Mouse (Mus musculus) adrenal gland, adult 8-10 months (tissue): ENCODE results near the gene Tanc1. TPM values are rescaled to one million over a fixed set of nuclear protein-coding genes. Genes with fewer than 3 reads are reported as not detected.

Source experiments
- DNase-seq: peaks from one replicate; pipeline ENCODE4 v3.0.0; 2022
- total RNA-seq, 4 experiments: library from RNA; stranded (reverse); gene quantifications; 2 replicates each; pipeline ENCODE4 v1.2.4; 2022

Gene Tanc1
- total RNA-seq, 4 experiments from 2014 or later, result 17.4 to 31.0 (median 23.9) TPM

DNA sequence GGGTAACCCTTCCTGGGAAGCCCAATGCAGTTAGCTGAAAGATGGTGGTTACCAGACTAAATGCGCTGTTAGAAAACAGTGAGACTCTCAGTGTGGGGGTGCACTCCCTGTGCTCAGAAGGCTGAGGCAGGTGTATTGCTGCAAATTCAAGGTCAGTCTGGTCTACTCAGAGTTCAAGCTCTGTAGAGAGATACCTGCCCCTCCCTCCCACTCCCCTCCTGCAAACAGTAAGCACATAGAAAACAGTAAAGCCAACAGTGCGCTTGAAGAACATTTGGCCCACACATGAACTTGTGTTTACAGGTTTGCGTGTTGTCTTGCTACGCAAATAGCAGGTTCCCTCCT is 73.7 kb downstream of the Tanc1 start:
- DNase-seq, result no peak

DNA sequence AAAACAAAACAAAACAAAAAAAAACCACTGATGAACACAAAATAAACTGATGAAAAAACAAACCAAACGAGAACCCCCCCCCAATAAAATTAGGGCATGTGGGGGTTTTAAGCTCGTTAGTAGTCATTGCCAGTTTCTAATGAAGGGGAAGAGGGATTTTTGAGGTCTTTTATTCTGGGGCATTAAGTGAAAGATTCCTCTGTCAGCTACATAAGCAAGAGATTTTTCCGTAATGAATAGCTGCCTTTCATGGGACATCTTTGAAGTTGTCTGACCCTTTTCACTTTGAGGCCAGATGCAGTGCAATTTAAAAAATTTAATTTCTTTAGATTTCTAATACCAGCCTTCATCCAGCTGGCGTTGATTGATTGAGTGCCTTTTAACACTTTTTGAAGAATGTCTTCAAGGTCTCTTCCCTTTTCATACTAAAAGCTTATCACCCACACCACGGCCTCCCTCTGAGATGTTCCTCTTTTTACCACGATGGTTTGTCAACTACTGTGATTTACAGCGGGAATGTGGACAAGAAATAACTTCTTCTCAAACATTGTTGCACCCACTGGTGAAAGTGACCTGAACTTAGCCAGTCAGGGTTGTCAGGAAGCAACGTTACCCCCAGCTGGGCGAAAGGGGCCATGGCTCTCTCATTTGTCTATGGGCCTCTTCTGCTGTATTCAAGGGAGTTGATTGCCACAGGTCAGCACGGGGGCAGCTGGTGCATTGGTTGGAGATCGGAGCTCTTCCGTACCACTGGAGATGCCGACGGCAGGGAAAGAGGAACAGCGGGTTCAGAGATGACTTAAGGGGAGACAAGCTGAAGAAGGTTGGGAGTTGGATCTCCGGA is 76.6 kb downstream of the Tanc1 start:
- DNase-seq, result no peak

DNA sequence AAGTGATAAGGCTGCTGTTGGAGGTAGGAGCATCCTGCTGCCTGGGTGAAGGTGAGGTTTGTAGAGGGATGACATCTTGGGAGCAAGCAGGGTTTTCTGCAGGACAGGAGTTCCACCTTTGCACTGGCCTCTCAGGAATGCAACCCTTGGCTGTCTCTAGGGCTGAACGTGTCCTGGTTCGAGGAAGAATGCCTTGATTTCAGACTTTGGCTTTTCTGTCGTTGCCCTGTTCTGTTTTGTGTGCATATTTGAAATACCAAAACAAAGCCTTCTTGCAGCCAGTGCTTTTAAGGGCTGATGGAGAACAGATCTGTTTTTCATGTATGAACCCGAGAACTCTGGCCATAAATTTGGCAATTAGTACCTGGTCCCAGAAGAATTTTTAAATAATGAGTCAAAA is 79.3 kb downstream of the Tanc1 start:
- DNase-seq, result no peak

DNA sequence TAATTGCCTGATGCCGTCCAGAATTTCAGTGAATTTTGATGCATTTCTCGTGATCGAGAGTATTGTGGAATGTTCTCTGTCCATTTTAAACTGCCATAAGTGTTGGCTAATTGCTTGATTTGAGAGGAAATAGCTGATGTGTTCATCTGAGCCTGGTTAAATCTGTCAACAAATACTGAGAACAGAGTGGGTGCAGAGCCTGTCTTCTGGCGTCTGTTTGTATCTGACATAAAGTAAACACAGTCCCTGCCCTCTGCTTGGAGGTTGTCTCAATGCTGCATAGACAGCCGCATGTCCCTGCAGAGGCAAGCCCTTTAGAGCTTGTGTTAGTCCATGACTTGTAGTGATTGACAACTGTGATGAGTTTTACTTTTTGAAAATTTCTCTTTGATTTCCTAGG is 81.6 kb downstream of the Tanc1 start:
- DNase-seq, result no peak

DNA sequence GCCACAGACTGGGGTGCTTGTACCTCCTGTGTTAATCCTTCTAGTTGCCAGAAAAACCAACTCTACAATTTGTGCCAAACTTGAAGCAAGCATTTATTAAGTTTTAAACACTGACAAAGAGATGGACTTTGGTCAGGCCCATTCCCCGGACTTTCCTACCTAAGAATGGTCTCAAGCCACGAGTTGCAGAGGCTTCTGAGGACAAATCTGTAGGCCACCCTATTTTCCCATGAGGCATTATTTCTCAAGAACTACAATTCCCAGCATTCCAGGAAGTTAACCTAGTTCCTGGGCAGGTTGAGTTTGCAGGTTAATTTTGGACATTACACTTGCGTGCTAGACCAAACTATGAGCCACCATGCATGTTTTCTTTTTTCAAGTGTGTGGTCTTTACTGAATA is 85.3 kb downstream of the Tanc1 start:
- no peak for DNase-seq

DNA sequence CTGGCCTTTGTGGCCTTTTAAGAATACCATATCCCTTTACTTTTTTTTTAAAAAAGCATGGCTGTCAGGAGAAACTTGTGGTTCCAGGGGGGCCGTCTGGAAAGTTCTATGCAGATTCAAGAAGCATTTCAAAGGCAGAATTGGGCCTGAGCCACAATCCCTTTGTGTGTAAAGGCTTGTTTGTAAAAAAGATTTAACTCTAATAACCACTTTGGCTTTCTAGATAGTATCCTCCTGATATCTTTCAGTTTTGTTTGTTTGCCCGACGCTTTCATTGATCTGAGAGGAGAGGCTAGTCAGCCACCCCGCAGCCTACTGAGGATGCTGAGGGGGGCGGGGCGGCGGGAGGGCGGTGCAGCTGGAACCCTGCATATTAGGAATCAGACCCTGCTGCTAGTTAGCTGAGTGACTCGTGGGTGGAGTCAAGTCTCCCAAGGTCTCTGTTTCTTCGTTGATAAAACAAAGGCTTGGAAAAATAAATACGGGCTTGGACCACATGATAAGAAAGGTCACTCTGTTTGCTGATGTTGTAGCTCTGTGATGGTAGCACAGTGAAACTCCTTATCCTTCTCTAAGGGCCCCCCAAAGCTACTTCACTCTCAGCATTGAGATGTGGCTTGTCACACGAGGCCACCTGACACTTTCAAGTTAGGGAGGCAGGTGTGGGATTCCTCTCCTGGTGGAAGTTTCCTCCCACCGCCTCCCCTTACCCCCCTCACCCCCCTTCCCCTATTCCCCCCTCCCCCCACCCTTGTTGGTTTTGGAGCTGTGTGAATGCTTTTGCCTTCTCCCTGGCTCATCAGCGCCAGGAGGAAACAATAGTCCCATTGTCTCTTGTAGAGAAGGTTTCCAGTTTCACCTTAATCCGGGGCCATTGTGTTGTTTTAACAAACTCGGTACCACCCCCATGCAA is 86.1 kb downstream of the Tanc1 start:
- DNase-seq, result no peak

DNA sequence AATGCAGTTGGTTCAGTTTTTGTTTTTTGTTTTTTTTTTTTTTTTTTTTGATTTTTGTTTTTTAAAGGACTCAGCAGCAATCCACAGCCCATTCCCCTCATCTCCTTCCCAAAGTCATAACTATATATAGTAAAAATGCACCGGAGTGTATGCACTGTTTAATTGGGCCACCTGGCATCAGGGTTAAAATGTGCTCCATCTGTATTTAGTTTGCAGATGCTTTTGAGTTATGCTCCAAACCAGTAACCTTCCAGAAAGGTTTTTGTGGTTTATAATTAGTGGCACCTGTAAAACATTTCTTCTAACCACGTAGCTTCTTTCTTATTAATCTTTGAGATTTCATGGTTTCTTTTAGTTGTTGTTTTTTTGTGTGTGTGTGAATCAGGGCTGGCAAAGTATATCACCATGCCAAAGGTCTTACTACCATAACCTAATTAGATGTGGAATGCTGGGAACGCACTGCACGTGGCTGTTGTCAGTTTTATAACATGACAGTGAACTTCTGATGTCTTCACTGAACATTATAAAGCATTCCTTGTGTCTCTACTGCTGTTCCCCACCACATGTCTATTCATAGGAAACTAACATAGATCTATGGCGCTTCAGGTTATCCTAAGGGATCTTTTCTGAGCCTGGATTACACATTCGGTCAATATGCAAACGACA is 86.9 kb downstream of the Tanc1 start:
- DNase-seq, result no peak

DNA sequence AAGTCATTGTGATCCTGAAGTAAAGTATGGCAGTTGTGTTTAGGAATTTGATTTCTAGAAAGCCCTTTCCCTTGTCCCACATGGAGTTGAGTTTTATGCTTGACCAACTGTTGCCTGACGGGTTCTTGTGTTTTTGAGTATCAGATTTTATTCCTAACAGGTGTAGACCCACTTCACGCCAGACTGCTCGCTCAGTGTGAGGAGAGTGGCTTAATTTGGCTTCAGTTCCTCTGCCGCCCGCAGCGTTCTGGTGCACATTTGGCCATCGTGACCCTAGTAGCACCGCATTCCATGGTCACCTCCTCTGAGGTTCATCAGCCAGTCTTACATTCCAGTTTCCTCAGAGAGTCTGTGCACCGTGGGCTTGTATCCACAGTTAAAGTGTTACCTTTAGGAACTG is 88.1 kb downstream of the Tanc1 start:
- no peak for DNase-seq

DNA sequence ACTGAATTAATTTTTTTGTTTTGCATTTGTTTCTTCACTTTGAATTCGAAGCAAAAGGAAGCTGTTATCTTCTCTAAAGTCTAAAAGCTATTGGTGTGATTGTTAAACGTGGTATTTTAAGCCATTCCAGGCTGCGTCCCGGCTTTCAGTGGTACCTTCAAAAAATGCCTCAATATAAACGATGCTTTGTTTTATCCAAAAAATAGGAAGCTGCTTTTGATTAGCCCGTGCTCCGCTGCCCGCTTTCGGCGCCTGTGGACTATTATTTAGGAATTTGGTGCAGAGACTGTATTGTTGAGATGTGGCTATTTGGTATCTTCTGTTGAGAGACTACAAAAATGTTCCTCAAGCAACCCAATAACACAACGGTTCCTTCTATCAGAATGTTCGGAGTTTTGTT is 93.4 kb downstream of the Tanc1 start:
- no peak for DNase-seq

DNA sequence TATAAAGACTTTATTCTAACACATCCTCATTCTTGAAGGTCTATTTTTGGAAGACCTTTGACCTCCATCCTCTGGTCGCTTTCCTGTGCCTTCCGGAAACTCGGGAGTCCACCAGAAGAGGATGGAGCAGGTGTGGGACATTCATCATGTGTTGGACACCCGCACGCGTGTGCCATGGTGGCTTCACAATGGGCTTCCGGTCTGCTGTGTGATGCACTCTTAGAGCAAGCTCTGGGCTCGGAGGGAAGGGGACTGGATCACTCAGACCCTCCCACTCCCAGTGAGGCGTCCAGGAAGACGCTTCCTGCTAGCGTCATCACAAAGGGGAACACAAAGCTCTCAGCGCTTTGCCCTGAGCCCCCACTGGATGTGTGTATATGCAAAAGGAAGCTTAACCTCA is 95.0 kb downstream of the Tanc1 start:
- DNase-seq, result no peak

DNA sequence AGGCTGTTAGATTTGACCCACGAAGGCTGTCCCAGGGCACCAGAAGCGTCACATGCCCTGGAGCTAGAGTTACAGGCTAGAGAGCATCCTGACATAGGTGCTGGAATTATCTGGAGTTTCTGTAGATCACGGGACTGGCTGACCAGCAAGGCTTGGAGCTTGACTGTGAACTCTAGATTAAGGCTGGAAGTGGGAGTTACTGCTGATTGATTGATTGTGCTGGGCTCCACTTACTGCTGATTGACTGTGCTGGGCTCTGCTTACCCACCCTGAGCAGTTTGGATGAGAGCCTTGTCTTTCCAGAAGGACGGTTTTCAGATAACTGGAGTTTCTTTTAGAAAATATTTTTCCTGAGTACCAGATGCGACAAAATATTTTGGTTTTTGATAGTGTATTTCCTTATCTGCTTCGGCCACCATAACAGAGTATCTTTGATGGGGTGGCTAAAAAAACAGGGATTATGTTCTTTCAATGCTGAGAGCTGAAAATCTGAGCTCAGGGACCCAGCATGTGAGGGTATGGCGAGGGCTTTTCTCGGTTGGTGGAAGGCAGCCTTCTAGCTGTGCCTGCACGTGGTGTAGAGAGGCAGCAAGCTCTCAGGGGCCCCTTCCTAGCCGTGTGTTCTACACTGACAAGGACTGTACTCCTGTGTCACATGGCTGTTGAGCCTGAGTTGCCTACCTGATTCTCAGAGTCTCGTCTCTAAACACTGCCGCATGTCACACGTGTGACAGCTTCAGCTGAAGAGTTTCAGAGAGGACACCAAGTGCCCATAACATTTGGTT is 96.3 kb downstream of the Tanc1 start:
- no peak for DNase-seq

DNA sequence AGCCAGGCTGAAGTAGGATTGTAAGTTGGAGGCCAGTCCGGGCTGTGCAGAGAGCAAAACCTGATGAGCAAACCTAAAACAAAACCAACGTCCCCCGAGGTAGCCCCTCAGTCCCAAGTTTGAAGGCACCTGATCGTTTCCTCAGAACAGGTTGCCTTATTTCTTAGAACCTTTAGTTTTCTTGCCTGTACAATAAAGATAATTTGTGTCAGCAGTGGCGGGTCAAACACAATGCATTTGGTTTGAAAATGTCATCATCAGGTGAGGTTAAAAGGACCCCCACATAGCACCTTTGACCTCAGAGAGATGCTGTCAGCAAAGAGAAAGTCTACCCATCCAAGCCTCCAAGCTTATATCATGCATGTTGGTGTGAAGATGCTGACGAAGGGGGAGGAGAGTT is 98.9 kb downstream of the Tanc1 start:
- DNase-seq, result no peak

DNA sequence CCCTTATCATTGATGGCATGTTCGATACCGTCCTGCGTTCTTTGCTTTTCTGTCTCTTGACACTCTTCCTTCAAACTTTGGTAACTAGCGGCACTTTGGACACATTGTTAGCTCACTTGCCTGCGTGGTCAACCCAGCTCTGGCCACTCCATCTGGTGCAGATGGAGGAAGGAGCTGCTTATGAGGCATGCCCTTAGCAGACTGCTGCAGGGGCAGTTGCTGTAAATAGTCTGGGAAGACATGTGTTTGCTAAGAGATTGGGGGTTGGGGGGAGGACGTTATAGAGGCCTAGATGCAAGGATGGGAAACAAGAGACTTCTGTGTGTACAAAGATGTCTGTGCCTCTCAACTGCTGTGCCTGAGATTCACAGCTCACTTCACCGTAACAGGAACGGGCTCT is 100.2 kb downstream of the Tanc1 start:
- DNase-seq, result no peak

DNA sequence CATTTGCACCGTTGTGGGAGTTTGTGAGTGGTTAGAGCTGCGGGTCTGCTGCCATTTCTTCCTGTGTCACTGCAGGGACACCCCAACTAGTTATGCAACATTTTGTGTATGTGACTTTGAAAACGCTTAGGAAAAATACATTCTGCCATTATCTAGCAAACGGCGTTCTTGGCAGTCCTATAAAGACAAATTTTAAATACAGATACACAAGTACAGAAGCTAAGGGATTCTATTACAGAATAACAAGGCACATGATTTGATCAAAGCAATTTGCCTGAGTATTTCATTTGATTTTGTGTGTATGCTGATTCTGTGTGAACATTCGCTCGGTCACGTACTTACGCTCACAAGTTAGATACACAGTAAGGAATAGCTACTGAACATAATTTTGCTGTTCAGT is 100.6 kb downstream of the Tanc1 start:
- DNase-seq, result no peak

DNA sequence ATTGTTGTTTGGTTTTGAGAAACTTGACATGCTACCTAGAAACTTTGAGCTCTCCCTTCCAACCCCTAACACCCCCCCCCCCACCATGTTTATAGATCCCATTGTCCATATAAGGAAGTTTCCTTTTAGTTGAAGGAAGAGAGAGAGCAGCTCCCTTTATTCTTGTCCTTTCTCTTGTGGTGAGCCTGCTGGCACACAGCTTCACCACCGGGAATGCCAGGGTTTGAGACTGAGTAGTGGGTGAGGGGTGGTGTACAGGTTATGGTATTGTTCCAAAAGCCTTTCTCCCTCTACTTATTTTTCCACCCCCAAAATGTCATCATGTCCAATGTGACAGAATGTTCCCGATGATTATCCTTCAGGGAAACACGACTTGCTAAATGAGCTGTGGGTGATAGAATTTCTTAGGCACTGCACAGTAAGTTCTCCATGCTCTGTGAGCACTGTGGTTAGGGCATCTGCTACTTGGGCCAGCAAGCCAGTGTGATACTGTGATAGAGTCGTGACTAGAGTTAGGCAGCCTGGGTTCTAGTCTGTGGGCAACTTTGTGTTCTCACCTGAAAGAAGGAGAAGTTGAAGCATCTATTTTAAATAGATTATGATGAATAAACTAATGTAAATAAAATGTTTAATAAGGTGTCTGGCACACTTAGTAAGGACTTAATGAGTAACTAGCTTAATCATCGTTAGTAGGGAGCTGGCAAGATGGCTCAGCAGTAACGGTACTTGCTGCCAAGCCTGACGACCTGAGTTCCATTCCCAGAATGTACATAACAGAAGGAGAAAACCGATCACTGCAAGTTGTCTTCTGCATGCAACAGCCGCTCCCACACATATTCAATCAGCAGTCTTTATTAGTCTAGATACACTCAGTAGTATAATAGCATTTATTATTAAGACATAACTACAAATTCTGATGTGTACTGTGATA is 102.0 kb downstream of the Tanc1 start:
- DNase-seq, result no peak

DNA sequence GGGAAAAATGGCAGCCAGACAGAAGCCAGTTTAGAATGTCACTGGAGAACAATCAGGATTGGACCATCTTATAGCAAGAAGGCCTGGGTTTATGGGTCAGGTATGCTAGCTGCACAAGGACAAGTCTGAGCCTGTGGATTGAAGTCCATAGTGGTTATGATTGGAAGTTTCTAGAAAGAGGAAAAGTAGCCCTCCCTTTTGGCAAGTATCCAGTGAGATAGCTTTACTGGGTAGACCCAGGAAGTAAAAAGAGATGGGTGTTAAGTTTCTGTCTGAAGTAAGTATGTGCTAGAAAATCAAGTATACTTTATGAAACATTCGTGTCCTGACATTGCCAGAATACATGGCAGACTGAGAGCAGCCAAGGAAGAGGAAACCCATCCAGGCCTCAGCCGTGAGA is 103.2 kb downstream of the Tanc1 start:
- DNase-seq, result no peak

DNA sequence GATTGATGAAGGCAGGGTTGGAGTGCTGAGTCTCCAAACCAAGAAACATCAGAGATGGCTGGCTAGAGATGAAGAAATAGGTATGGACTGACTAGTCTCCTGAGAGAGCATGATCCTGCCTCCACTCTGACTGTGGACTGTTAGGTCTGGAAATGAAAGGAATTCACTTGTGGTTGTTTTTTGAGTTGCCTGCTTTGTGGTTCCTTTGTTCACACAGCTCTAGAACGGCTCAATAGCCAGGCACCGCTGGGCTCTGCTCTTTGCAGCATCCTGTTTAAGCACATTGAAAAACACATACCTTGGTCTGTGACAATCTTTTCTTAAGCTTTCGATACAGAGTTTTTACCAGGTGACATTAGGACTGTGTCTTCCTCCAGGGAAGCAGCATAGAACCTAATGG is 104.6 kb downstream of the Tanc1 start:
- DNase-seq, result no peak

DNA sequence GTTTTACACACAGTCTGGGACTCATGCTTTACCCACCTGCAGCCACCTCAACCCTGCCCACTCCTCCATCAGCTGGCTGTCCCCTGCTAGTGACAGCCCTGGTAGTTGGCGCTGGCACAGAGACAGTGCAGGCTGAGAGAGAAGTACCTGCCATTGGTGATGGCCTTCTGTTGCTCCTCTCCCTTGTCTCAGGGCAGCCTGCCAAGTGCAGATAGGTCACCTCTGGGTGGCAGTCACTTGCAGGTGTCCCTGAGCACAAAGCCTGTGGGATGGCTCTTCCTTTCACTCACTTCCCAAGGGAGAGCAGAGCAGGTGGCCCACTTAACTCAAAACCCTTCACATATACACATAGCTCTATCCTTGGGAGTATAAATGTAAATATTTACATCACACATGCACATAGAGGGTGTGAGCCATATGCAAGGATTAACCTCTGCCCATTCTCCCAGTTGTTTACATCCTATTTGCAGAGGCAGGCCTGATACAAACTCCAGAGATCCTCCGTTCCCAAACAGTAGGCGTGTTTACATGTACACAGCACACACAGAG is 106.0 kb downstream of the Tanc1 start:
- no peak for DNase-seq

DNA sequence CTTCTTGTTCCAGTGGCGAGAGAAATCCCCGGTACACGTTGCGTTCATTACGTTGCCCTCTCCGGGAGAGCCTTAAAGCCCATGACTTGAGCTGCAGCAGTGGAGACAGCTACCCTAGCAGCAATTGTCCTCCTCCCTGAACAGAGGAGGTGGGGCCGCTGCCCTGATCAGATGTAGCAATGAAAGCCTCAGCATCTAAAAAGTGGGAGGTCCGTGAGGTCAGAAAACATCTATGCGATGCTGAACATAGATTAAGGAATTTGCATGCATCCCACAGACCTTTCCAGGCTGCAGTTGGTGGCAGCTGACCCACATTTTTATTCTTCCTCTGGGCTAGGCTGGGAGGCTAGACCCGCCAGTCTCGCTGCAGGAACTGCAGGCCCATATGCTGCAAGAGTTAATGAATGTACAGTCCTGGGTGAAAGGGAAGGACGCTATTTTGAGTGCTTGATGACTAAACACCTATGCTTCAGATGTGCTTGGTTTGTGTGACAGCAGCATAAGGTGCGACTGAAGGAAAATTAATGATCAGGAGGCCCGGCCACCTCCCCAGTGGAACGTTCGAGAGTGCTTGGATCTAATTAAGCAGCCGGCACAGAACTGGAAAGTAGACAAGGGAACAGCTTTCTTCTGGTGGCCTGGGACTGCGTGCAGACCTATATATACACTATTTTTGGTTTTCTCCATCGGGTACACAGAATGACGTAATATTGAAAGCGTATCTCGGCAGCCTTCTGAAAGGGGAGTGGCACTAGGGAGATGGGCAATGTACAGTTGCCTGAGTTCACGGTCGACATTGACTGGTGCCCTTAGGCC is 107.0 kb downstream of the Tanc1 start:
- DNase-seq, result no peak

DNA sequence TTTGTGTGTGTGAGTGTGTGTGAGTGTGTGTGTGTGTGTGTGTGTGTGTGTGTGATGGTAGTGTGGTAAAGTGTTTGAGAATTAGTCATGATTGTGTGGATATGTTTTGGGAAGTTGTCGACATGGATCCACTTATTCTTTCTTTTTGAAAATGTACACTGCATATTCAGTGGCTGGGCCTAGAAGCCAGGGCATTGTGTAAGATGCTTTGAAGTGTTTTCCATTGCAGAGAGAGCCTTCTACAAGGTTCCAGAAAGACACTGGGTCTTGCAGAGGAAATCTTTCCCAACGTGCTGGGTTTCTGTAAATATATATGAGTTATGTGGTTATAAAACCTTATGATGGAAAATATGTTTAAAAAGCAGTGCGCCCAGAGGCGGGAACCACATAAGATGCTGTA is 108.0 kb downstream of the Tanc1 start:
- DNase-seq, result no peak
